Mouse (Mus musculus) intestine, embryonic 15.5 days (tissue): ENCODE results near the gene Trem2. TPM values are rescaled to one million over a fixed set of nuclear protein-coding genes. Genes with fewer than 3 reads are reported as not detected.

Source experiments
- ATAC-seq: fragments of 200-750 bp; cut with Nextera tagmentation; 2 replicates; pipeline ENCODE4 v1.8.0; 2017; ENCODE audit warnings: moderate TSS enrichment, moderate library complexity
- H3K27ac ChIP-seq: fragments of 300-500 bp; sonication (generic); 2 replicates; pipeline ENCODE4 v1.5.1; 2015; ENCODE audit warnings: mild to moderate bottlenecking, inconsistent platforms
- H3K27me3 ChIP-seq: fragments of 300-500 bp; sonication (generic); replicated peaks from 2 replicates; pipeline ENCODE4 v1.6.1; 2015; ENCODE audit warnings: inconsistent platforms
- H3K36me3 ChIP-seq: fragments of 300-500 bp; sonication (generic); 2 replicates; pipeline ENCODE4 v1.6.1; 2015; ENCODE audit warnings: inconsistent platforms
- H3K4me1 ChIP-seq: fragments of 300-500 bp; sonication (generic); replicated peaks from 2 replicates; pipeline ENCODE4 v1.6.1; 2015; ENCODE audit warnings: inconsistent platforms
- H3K4me2 ChIP-seq: fragments of 300-500 bp; sonication (generic); replicated peaks from 2 replicates; pipeline ENCODE4 v1.6.1; 2015; ENCODE audit warnings: mild to moderate bottlenecking, inconsistent platforms
- H3K4me3 ChIP-seq: fragments of 300-500 bp; sonication (generic); replicated peaks from 2 replicates; pipeline ENCODE4 v1.5.1; 2015; ENCODE audit warnings: inconsistent platforms
- H3K9ac ChIP-seq: fragments of 300-500 bp; sonication (generic); 2 replicates; pipeline ENCODE4 v1.6.1; 2015; ENCODE audit warnings: inconsistent platforms
- H3K9me3 ChIP-seq: fragments of 300-500 bp; sonication (generic); 2 replicates; pipeline ENCODE4 v1.6.1; 2016; ENCODE audit warnings: inconsistent platforms
- WGBS: fragments of 180-500 bp; shearing (Covaris S2); methylation state at CpG from one replicate; pipeline ENCODE4 v1.1.7; 2015; 5-methylcytosine and 5-hydroxymethylcytosine counted together
- polyA plus RNA-seq: library from polyadenylated mRNA; unstranded; fragments of >200 nt; fragmentation: Nextera tagmentation; extraction: Ambion mirVana; gene quantifications from 2 replicates; pipeline ENCODE4 v1.2.1, GENCODE M21; 2015

Gene Trem2
- polyA plus RNA-seq, 1 experiment from 2014 or later, result 4.2 TPM

- H3K4me3 ChIP-seq, result no peak overlapping the region
- no peak overlapping the region for H3K27ac ChIP-seq
- no peak overlapping the region for H3K4me2 ChIP-seq
- no peaks in the 10 kb centered on the region for H3K27me3 ChIP-seq
- 93% methylated on average over 6 of the region's 6 CpGs for WGBS
- H3K36me3 ChIP-seq, result no peaks in the 10 kb centered on the region
- no peak for ATAC-seq
- H3K9ac ChIP-seq, result no peak overlapping the region
- H3K9me3 ChIP-seq, result no peaks in the 10 kb centered on the region
- H3K4me1 ChIP-seq, result no peaks in the 10 kb centered on the region
Observed at GRCm38 (mm10) chr17:48325093-48325492, 21.1 kb upstream of the Trem2 start.

GRCm38 (mm10) chr17:48325638-48326037 is 20.6 kb upstream of the Trem2 start:
- 89% methylated on average over 11 of the region's 11 CpGs for WGBS
- no peak for ATAC-seq
- no peaks in the 10 kb centered on the region for H3K27me3 ChIP-seq
- no peak overlapping the region for H3K4me3 ChIP-seq
- H3K4me1 ChIP-seq, result no peaks in the 10 kb centered on the region
- H3K4me2 ChIP-seq, result no peak overlapping the region
- no peak overlapping the region for H3K27ac ChIP-seq
- H3K9ac ChIP-seq, result no peak overlapping the region
- no peaks in the 10 kb centered on the region for H3K9me3 ChIP-seq
- no peaks in the 10 kb centered on the region for H3K36me3 ChIP-seq

- 68% methylated on average over 4 of the region's 4 CpGs for WGBS
Observed at GRCm38 (mm10) chr17:48326656-48327055, 19.5 kb upstream of the Trem2 start.

GRCm38 (mm10) chr17:48332524-48332923 is 13.7 kb upstream of the Trem2 start:
- WGBS, result 87% methylated on average over 2 of the region's 2 CpGs
- no peaks in the 10 kb centered on the region for H3K27me3 ChIP-seq
- H3K9ac ChIP-seq, result no peak overlapping the region
- H3K27ac ChIP-seq, result no peak overlapping the region
- ATAC-seq, result no peak
- H3K4me2 ChIP-seq, result no peak overlapping the region
- H3K9me3 ChIP-seq, result no peaks in the 10 kb centered on the region
- H3K4me3 ChIP-seq, result no peak overlapping the region
- H3K4me1 ChIP-seq, result no peaks in the 10 kb centered on the region
- H3K36me3 ChIP-seq, result no peaks in the 10 kb centered on the region

More at GRCm38 (mm10) chr17:48326656-48327055, 19.5 kb upstream of the Trem2 start:
- H3K4me2 ChIP-seq, result no peak overlapping the region
- H3K36me3 ChIP-seq, result no peaks in the 10 kb centered on the region
- no peaks in the 10 kb centered on the region for H3K4me1 ChIP-seq
- ATAC-seq, result no peak
- no peak overlapping the region for H3K27ac ChIP-seq
- H3K27me3 ChIP-seq, result no peaks in the 10 kb centered on the region
- H3K4me3 ChIP-seq, result no peak overlapping the region
- H3K9me3 ChIP-seq, result no peaks in the 10 kb centered on the region
- no peak overlapping the region for H3K9ac ChIP-seq

- WGBS, result 91% methylated on average over 4 of the region's 4 CpGs
- H3K4me2 ChIP-seq, result no peak overlapping the region
- no peak for ATAC-seq
Observed at GRCm38 (mm10) chr17:48334186-48334585, 12.0 kb upstream of the Trem2 start.

GRCm38 (mm10) chr17:48336857-48337256 is 9.3 kb upstream of the Trem2 start:
- Histone ChIP-seq H3K4me2 (no peak overlapping the region), H3K27me3 (no peaks in the 10 kb centered on the region), H3K27ac (no peak overlapping the region), H3K9me3 (no peaks in the 10 kb centered on the region), H3K9ac (no peak overlapping the region), H3K36me3 (no peaks in the 10 kb centered on the region), H3K4me3 (no peak overlapping the region), H3K4me1 (no peaks in the 10 kb centered on the region)
- peak; percentile 68 for ATAC-seq
- WGBS, result 7% methylated on average over 6 of the region's 6 CpGs

More at GRCm38 (mm10) chr17:48334186-48334585, 12.0 kb upstream of the Trem2 start:
- Histone ChIP-seq H3K4me3 (no peak overlapping the region), H3K27me3 (no peaks in the 10 kb centered on the region), H3K36me3 (no peaks in the 10 kb centered on the region), H3K27ac (no peak overlapping the region), H3K9me3 (no peaks in the 10 kb centered on the region), H3K9ac (no peak overlapping the region), H3K4me1 (no peaks in the 10 kb centered on the region)

- no peaks in the 10 kb centered on the region for H3K9me3 ChIP-seq
- no peak overlapping the region for H3K4me3 ChIP-seq
- no peaks in the 10 kb centered on the region for H3K4me1 ChIP-seq
- no peak overlapping the region for H3K9ac ChIP-seq
- no peak overlapping the region for H3K27ac ChIP-seq
- ATAC-seq, result no peak
- no peaks in the 10 kb centered on the region for H3K36me3 ChIP-seq
- no peaks in the 10 kb centered on the region for H3K27me3 ChIP-seq
- no peak overlapping the region for H3K4me2 ChIP-seq
- 65% methylated on average over 1 of the region's 1 CpGs for WGBS
Observed at GRCm38 (mm10) chr17:48340267-48340666, 5.9 kb upstream of the Trem2 start.

GRCm38 (mm10) chr17:48341947-48342346 is 4.3 kb upstream of the Trem2 start:
- H3K9me3 ChIP-seq, result no peaks in the 10 kb centered on the region
- H3K27ac ChIP-seq, result no peak overlapping the region
- no peaks in the 10 kb centered on the region for H3K27me3 ChIP-seq
- no peaks in the 10 kb centered on the region for H3K36me3 ChIP-seq
- H3K4me1 ChIP-seq, result no peaks in the 10 kb centered on the region
- WGBS, result 37% methylated on average over 3 of the region's 3 CpGs
- ATAC-seq, result no peak
- H3K9ac ChIP-seq, result no peak overlapping the region
- H3K4me3 ChIP-seq, result no peak overlapping the region
- no peak overlapping the region for H3K4me2 ChIP-seq

GRCm38 (mm10) chr17:48343065-48343464 is 3.1 kb upstream of the Trem2 start:
- Histone ChIP-seq H3K4me3 (no peak overlapping the region), H3K36me3 (no peaks in the 10 kb centered on the region), H3K9ac (no peak overlapping the region), H3K27me3 (no peaks in the 10 kb centered on the region), H3K4me2 (no peak overlapping the region), H3K9me3 (no peaks in the 10 kb centered on the region), H3K4me1 (no peaks in the 10 kb centered on the region), H3K27ac (no peak overlapping the region)
- 77% methylated on average over 2 of the region's 2 CpGs for WGBS
- ATAC-seq, result no peak

- no peak overlapping the region for H3K4me3 ChIP-seq
- H3K36me3 ChIP-seq, result no peaks in the 10 kb centered on the region
- H3K27me3 ChIP-seq, result no peaks in the 10 kb centered on the region
- no peak overlapping the region for H3K9ac ChIP-seq
- H3K4me2 ChIP-seq, result no peak overlapping the region; the same call in 1 of the 2 replicates
- WGBS, result 65% methylated on average over 4 of the region's 4 CpGs
- peak; percentile 71 for ATAC-seq
- H3K4me1 ChIP-seq, result no peaks in the 10 kb centered on the region
- H3K9me3 ChIP-seq, result no peaks in the 10 kb centered on the region
- 0 out of 2 replicates have a peak overlapping the region, but pooled peaks have one; percentile 9 for H3K27ac ChIP-seq
Observed at GRCm38 (mm10) chr17:48345824-48346223, 377 bp upstream of the Trem2 start.

- ATAC-seq, result no peak
- H3K9ac ChIP-seq, result no peak overlapping the region
- H3K27me3 ChIP-seq, result no peaks in the 10 kb centered on the region
- H3K4me1 ChIP-seq, result no peaks in the 10 kb centered on the region
- no peaks in the 10 kb centered on the region for H3K9me3 ChIP-seq
- 71% methylated on average over 4 of the region's 4 CpGs for WGBS
- H3K4me3 ChIP-seq, result no peak overlapping the region
- no peaks in the 10 kb centered on the region for H3K36me3 ChIP-seq
- H3K4me2 ChIP-seq, result no peak overlapping the region; the same call in 1 of the 2 replicates
- H3K27ac ChIP-seq, result no peak overlapping the region
Observed at GRCm38 (mm10) chr17:48346834-48347233, 633 bp downstream of the Trem2 start.

- H3K27me3 ChIP-seq, result no peaks in the 10 kb centered on the region
- H3K9me3 ChIP-seq, result no peaks in the 10 kb centered on the region
- WGBS, result 73% methylated on average over 2 of the region's 2 CpGs
- H3K27ac ChIP-seq, result no peak overlapping the region
- ATAC-seq, result no peak
- no peak overlapping the region for H3K4me3 ChIP-seq
- no peaks in the 10 kb centered on the region for H3K4me1 ChIP-seq
- no peaks in the 10 kb centered on the region for H3K36me3 ChIP-seq
- no peak overlapping the region; the same call in 1 of the 2 replicates for H3K4me2 ChIP-seq
- no peak overlapping the region for H3K9ac ChIP-seq
Observed at GRCm38 (mm10) chr17:48347287-48347686, 1.1 kb downstream of the Trem2 start.

GRCm38 (mm10) chr17:48350681-48351193 is 4.5 kb downstream of the Trem2 start:
- ATAC-seq, result no peak
- Histone ChIP-seq H3K9me3 (no peaks in the 10 kb centered on the region), H3K4me3 (no peak overlapping the region), H3K4me2 (no peak overlapping the region), H3K27ac (no peak overlapping the region), H3K4me1 (no peaks in the 10 kb centered on the region), H3K27me3 (no peaks in the 10 kb centered on the region), H3K9ac (no peak overlapping the region), H3K36me3 (no peaks in the 10 kb centered on the region)
- WGBS, result 80% methylated on average over 5 of the region's 5 CpGs
